Mouse (Mus musculus): ENCODE data around the gene Zmym5. TPM values are rescaled to one million over a fixed set of nuclear protein-coding genes. Genes with fewer than 3 reads are reported as not detected.
"Not testable (repeated sequence)": the region's sequence is repeated elsewhere in the genome, so short reads cannot be mapped to it uniquely, and the experiment has no call there.

The Zmym5 gene
- polyA plus RNA-seq, 1 experiment: 20.9 TPM

DNA sequence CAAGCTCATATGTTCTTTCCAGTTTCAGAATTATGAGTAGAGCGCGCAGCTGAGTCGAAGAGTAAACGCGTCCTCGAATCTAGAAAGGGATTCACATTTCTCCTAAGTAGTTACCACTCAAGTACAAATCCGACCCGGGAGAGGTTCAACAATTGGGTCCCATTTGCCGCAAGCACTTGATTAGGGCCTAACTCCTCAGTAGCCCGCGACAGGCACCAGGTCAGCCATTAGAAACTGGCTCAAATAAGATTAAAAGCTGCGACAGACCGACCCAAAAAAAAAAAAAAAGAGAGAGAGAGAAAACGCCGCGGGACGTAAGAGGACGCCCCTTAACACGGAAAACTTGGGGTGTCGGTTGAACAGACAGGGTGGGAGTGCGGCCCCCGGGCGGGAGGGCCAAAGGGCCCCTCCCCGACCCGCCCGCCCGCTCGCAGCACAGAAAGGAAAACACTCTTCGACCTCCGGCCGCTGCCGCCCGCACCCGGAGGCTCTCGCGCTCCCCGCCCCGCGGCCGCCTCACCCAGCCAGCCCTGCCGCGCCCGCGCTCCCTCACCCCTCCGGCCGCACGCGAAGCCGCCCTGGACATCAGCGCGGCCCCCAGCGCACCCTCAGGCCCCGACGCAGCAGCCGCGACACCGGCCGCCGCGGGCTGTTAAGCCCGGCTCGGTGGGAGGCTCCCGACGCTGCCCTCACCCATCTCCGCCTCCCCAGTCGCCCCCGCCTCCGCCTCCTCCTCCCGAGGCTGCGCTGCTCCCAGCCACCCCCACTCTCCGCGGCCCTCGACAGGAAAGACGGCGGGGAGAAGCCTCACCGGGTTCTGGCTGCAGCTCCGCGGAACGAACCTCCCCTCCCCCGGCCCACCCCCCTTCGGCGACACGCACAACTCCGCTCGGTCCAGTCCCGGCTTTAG lies 480 bp downstream of the Zmym5 start:
- Histone ChIP-seq H3K27ac (replicated peaks; ENCODE audit: low read depth, low read length) (peak overlapping the region; percentile 86), H3K4me3 (ENCODE audit: insufficient read depth, low read depth, low read length) (peak overlapping the region; percentile 80)
- H3K4me1 ChIP-seq (ENCODE audit: control insufficient read depth, insufficient read depth, insufficient read length, low read length): not testable (repeated sequence)

DNA sequence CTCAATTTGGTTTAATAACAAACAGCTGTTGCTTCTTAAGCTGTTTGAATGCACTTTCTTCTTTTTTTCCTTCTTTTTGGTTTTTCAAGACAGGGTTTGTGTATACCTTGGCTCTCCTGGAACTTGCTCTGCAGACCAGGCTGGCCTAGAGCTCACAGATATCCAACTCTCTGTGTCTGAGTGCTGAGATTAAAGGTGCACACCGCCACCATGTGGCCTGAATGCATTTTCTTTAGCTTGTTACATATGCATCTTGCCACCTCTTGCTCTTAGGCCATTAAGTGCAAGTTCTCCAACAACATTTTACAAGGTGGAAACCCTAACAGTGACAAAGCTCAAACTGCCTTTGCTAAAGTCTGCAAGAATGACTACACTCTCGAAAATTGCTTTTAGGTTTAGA lies 18.3 kb downstream of the Zmym5 start:
- H3K27ac ChIP-seq (replicated peaks; ENCODE audit: low read depth, low read length): no peak overlapping the region
- H3K4me3 ChIP-seq (ENCODE audit: insufficient read depth, low read depth, low read length): no peak overlapping the region
- no peaks in the 10 kb centered on the region for H3K4me1 ChIP-seq (ENCODE audit: control insufficient read depth, insufficient read depth, insufficient read length, low read length)

DNA sequence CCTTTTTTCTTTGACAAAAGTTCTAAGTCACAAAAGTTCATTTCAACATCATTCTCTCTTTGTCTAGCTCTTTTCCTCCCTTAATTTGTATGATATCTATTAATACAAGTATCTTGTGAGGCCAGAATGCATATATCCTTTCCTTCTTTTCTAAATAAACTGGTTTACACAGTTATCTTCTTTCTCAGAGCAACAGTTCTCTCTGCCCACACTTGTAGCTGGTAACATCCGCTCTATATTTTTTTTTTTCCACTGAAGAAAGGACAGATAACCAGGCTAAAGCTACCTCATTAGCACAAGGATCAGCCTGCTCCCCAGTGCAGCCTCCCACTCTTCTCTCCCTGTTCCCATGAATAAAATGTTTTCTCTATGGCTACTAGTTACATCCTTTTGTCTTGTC lies 26.9 kb downstream of the Zmym5 start:
- Histone ChIP-seq H3K4me1 (ENCODE audit: control insufficient read depth, insufficient read depth, insufficient read length, low read length) (no peaks in the 10 kb centered on the region), H3K27ac (replicated peaks; ENCODE audit: low read depth, low read length) (no peak overlapping the region), H3K4me3 (ENCODE audit: insufficient read depth, low read depth, low read length) (no peak overlapping the region)

DNA sequence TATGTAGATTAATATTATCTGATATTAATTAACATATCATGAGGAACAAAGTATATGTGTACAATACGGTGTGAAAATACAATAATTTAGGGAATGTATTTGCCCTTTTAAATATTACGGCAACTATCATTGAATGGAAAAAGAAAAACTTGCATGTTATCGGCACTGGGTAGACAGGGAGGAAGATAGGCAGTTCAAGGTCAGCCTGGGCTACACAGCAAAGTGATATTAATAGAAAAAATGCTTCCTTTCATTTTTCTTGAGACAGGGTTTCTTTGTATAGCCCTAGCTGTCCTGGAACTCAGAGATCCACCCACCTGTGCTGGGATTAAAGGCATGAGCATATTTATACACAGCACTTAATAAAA lies 32.6 kb downstream of the Zmym5 start:
- Histone ChIP-seq H3K27ac (replicated peaks; ENCODE audit: low read depth, low read length) (peak overlapping the region; percentile 71), H3K4me1 (ENCODE audit: control insufficient read depth, insufficient read depth, insufficient read length, low read length) (peaks cover 3% of the 10 kb centered on the region; the same call in 1 of the 2 replicates), H3K4me3 (ENCODE audit: insufficient read depth, low read depth, low read length) (peak overlapping the region; percentile 65)

DNA sequence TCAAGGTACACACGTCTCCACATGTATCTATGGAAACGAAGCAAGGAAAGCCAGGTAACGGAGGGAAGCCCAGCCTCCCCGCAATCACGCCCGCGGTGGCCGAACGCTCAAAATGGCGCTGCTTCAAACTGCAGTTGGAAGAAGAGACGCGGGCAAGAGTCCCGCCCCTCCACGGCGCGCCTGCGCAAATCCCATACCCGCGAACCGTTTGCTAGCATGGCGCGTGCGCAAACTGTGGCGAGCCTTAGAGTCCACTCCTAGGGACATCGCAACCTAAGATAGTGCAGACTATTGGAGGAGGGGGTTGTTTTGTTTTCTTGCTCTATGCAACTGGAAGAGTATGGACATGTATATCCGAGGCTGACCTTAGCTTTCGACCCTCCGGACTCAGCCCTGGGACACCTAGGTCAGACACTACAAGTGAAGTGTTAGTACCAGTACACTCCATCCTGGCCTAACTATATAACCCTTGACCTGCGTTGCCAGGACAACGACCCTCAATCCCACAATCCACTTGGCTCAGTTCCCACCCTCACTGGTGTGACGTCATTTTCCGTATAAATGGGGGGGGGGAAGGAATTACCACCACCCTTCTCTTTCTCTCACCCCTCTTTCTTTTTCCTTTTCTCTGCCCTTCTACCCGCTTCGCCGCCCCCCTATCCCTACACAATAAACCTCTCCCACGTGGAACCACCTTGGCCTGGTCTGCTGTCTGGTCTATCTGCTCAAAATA lies 33.1 kb downstream of the Zmym5 start, which contains the start of gene Pspc1:
Gene Pspc1, minus strand, starts transcription at position 117 of the 733 bp plus-strand sequence.
- peak within 1 kb of the TSS; percentile 85 for H3K27ac ChIP-seq (replicated peaks; ENCODE audit: low read depth, low read length)
- H3K4me1 ChIP-seq (ENCODE audit: control insufficient read depth, insufficient read depth, insufficient read length, low read length): peaks cover 3% of the 10 kb centered on the region; the same call in 1 of the 2 replicates

DNA sequence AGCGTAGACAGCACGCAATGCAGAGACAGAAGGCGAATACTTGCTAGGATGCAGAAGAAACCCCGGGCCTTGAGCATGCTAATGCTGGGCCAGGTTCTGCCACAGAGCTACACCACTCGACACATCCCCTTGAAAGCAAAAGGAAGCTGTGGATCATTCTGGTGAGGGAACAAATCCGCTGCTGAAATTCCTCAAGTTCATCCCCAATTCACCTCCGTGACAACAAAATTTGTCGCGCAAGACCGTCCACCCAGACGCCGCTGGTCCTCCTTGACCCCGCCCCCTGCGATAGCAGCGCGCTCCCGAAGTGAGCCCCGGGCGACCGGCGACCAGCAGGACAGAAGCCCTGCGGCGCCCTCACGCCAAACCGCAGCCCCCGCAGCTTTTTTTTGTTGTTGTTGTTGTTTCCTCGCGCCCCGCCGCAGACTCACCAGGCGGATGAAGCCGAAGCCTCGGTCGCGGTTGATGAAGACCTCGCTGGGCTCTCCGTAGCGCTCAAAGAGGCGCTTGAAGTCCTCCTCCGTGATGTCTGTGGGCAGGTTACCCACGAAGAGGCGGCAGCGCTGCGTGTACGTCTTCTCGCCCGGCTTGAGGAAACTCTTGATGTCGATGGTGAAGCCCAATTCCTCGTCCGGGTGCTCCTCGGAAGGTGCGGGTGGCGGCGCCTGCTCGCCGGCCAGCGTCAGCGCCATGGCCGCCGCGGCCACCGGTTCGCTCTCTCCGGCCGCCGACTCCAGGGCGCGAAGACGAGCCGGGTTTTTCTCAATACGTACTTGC lies 34.0 kb downstream of the Zmym5 start:
- peaks cover 3% of the 10 kb centered on the region; the same call in 1 of the 2 replicates for H3K4me1 ChIP-seq (ENCODE audit: control insufficient read depth, insufficient read depth, insufficient read length, low read length)
- peak overlapping the region; percentile 85 for H3K27ac ChIP-seq (replicated peaks; ENCODE audit: low read depth, low read length)

More for the DNA sequence above, 33.1 kb downstream of the Zmym5 start, which contains the start of gene Pspc1:
- peak within 1 kb of the TSS; percentile 82 for H3K4me3 ChIP-seq (ENCODE audit: insufficient read depth, low read depth, low read length)

DNA sequence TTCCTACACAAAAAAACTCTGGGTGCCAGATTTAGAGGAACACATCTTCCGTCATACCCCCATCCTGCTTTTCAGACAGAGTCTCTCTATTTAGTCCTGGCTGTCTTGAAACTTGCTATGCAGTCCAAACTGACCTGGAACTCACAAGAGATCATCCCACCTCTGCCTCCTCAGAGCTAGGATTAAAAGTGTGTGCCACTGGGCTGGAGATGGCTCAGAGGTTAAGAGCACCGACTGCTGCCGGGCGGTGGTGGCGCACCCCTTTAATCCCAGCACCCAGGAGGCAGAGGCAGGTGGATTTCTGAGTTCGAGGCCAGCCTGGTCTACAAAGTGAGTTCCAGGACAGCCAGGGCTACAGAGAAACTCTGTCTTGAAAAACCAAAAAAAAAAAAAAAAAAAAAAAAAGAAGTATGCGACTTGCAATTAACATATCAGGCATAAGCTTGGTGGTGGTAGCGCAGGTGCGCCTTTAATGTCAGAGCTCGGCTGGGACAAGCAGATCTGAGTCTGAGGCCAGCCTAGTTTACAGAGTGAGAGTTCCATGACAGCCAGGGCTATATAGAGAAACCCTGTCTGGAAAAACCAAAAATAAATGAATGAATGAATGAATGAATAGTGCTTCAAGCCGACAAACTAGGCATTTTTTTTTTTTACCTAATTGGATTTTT lies 34.8 kb downstream of the Zmym5 start:
- no peak overlapping the region for H3K27ac ChIP-seq (replicated peaks; ENCODE audit: low read depth, low read length)
- peaks cover 3% of the 10 kb centered on the region; the same call in 1 of the 2 replicates for H3K4me1 ChIP-seq (ENCODE audit: control insufficient read depth, insufficient read depth, insufficient read length, low read length)
- peak overlapping the region; percentile 82 for H3K4me3 ChIP-seq (ENCODE audit: insufficient read depth, low read depth, low read length)

More for the DNA sequence above, 34.0 kb downstream of the Zmym5 start:
- H3K4me3 ChIP-seq (ENCODE audit: insufficient read depth, low read depth, low read length): peak overlapping the region; percentile 82

DNA sequence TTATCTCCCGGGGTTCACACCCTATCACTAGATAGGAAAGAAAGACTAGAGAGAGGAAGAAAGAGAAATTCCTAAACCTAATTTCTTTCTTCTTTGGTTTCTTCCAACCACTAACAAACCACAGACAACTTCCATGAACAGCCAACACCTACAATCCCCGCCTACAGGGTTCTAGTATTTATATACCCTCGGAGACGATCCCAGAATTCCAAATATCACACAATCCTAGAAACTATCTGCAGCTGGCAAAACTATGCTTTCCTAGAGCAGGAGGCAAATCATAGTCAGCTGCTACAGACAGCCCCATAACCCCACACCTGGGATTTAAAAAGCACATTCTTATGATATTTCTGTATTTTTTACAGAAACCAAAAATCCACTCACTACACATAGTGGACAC lies 36.1 kb downstream of the Zmym5 start:
- no peak overlapping the region for H3K4me3 ChIP-seq (ENCODE audit: insufficient read depth, low read depth, low read length)
- no peak overlapping the region for H3K27ac ChIP-seq (replicated peaks; ENCODE audit: low read depth, low read length)
- peaks cover 3% of the 10 kb centered on the region; the same call in 1 of the 2 replicates for H3K4me1 ChIP-seq (ENCODE audit: control insufficient read depth, insufficient read depth, insufficient read length, low read length)

DNA sequence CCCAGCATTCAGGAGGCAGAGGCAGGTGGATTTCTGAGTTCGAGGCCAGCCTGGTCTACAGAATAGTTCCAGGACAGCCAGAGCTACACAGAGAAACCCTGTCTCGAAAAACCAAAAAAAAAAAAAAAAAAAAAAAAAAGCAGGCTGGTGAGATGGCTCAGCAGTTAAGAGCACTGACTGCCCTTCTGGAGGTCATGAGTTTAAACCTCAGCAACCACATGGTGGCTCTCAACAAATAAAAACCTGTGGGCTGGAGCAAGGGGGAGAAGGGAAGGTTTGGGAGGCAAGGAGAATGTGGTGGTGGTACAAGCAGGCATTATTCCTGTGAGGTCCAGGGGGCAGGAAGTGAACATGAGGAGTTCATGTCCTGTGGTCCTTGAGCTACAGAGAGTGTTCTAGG lies 45.1 kb downstream of the Zmym5 start:
- H3K4me1 ChIP-seq (ENCODE audit: control insufficient read depth, insufficient read depth, insufficient read length, low read length); H3K4me3 ChIP-seq (ENCODE audit: insufficient read depth, low read depth, low read length); H3K27ac ChIP-seq (replicated peaks; ENCODE audit: low read depth, low read length): not testable (repeated sequence)

DNA sequence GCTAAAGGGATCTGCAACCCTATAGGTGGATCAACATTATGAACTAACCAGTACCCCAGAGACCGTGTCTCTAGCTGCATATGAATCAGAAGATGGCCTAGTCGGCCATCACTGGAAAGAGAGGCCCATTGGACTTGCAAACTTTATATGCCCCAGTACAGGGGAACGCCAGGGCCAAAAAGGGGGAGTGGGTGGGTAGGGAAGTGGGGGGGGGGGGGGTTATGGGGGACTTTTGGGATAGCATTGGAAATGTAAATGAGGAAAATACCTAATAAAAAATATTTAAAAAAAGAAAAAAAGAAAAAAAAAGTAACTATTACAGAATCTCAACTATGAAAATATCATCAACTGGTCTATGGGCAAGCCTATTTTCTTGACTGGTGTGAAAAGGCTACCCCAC lies 46.4 kb downstream of the Zmym5 start:
- not testable (repeated sequence) for H3K4me3 ChIP-seq (ENCODE audit: insufficient read depth, low read depth, low read length); H3K27ac ChIP-seq (replicated peaks; ENCODE audit: low read depth, low read length); H3K4me1 ChIP-seq (ENCODE audit: control insufficient read depth, insufficient read depth, insufficient read length, low read length)

DNA sequence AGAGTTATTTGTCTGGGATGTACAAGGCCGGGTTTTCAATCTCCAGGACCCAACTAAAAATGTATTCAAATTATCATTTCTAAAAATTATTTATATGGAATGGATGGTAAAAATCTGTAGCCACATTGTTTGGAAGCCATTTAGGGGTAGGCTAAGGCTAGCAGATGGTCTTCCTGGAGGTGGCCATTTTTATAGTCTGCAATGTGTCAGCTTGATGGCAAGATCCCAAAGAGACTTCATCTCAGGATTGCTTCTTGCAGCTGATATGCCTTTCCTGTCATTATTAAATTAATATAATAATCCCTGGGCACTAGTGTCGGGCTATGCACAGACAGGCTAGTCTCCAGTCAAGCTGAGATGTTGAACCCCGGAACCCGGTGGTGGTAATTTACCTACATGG lies 60.2 kb downstream of the Zmym5 start:
- Histone ChIP-seq H3K27ac (replicated peaks; ENCODE audit: low read depth, low read length) (no peak overlapping the region), H3K4me3 (ENCODE audit: insufficient read depth, low read depth, low read length) (no peak overlapping the region), H3K4me1 (ENCODE audit: control insufficient read depth, insufficient read depth, insufficient read length, low read length) (no peaks in the 10 kb centered on the region)

Other genes with a start within 250 kb of the Zmym5 start
- gene Cenpj, start 236.3 kb downstream of the Zmym5 start, polyA plus RNA-seq (2012; ENCODE audit: insufficient read depth, insufficient read length, missing spikeins): 3.2 and 9.7 TPM in 2 replicates
- 8.8 and 10.9 TPM in 2 replicates for gene Parp4, start 236.1 kb downstream of the Zmym5 start, polyA plus RNA-seq (2012; ENCODE audit: insufficient read depth, insufficient read length, missing spikeins)
- gene Mphosph8, start 143.5 kb downstream of the Zmym5 start, polyA plus RNA-seq (2012; ENCODE audit: insufficient read depth, insufficient read length, missing spikeins): 13.6 and 17.0 TPM in 2 replicates
- gene Pspc1, start 33.4 kb downstream of the Zmym5 start, polyA plus RNA-seq (2012; ENCODE audit: insufficient read depth, insufficient read length, missing spikeins): 8.2 and 13.1 TPM in 2 replicates
- gene Zmym2, start 74.9 kb upstream of the Zmym5 start, polyA plus RNA-seq (2012; ENCODE audit: insufficient read depth, insufficient read length, missing spikeins): 19.9 and 27.3 TPM in 2 replicates
- not detected in 2 replicates for gene Gja3, start 246.4 kb upstream of the Zmym5 start, polyA plus RNA-seq (2012; ENCODE audit: insufficient read depth, insufficient read length, missing spikeins)